ENCODE assay signal across 25 mouse cellular contexts in the genomic region with DNA sequence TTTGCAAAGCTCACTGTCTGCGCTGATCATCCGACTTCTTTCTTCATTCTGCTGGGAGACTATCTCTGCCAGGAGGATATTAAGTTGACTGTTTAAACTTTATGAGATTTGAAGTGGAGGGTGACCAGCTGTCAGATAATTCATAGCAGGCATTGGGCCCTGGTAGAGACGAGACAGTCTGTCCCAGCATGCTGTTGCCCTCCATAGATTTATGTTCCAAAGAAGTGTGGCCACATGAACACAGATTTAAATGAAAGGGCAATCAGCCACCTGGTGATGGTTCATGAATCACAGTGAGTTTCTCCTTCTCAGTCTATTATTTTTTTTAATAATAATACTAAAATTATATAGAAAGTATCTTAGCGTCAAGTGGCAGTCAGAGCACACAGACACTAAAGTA.
"Had no signal": no experiment of that assay in that cellular context is flagged by ENCODE, and none has a peak within 500 bp of the region (broad histone marks: within the 10 kb centered on the region; RNA-seq: fewer than 3 reads in every experiment).

No protein-coding gene starts in this region.

- H3K4me2 ChIP-seq: heart, embryonic 12.5 days; hindbrain, embryonic 14.5 days; intestine, embryonic 15.5 days; limb, embryonic 12.5 days; liver, embryonic 11.5 days; liver, embryonic 13.5 days had no signal

- H3K36me3 ChIP-seq: heart, embryonic 10.5 days; heart, embryonic 12.5 days; hindbrain, embryonic 10.5 days; intestine, embryonic 15.5 days; limb, embryonic 10.5 days; limb, embryonic 12.5 days; liver, embryonic 13.5 days had no signal

- H3K9ac ChIP-seq: forebrain, postnatal 0 days; heart, embryonic 12.5 days; hindbrain, embryonic 14.5 days; intestine, embryonic 15.5 days; limb, embryonic 12.5 days; liver, embryonic 13.5 days had no signal

- H3K27ac ChIP-seq: gastrocnemius, adult 2 months; heart, embryonic 10.5 days; hindbrain, embryonic 10.5 days; hindbrain, embryonic 14.5 days; intestine, embryonic 15.5 days; layer of hippocampus, adult 2 months; limb, embryonic 10.5 days; limb, embryonic 12.5 days; liver, embryonic 13.5 days had no signal

- H3K4me3 ChIP-seq: gastrocnemius, adult 2 months; heart, embryonic 10.5 days; heart, embryonic 12.5 days; hindbrain, embryonic 10.5 days; intestine, embryonic 15.5 days; layer of hippocampus, adult 2 months; limb, embryonic 10.5 days; limb, embryonic 12.5 days; liver, embryonic 13.5 days had no signal

- ATAC-seq: forebrain, postnatal 0 days; inflammation-experienced regulatory T-cells, adult 6 months; intestine, embryonic 15.5 days; intestine, postnatal 0 days had no signal

- H3K4me1 ChIP-seq: heart, embryonic 10.5 days; heart, embryonic 12.5 days; hindbrain, embryonic 10.5 days; intestine, embryonic 15.5 days; limb, embryonic 10.5 days; liver, embryonic 13.5 days had no signal

- DNase-seq: forebrain, postnatal 0 days; gastrocnemius, adult 2 months; gastrocnemius, postnatal 10 days; gastrocnemius, postnatal 25 days; heart, adult 18-20 months; heart, postnatal 10 days; heart, postnatal 4 days; kidney, adult 18-20 months; kidney, adult 8-10 months; kidney, postnatal 10 days; kidney, postnatal 25 days; kidney, postnatal 4 days; liver; liver, embryonic 13.5 days had no signal

- H3K9me3 ChIP-seq: heart, embryonic 10.5 days; heart, embryonic 12.5 days; hindbrain, embryonic 10.5 days; intestine, embryonic 15.5 days; limb, embryonic 10.5 days; limb, embryonic 12.5 days; liver, embryonic 13.5 days had no signal

- H3K27me3 ChIP-seq: intestine, embryonic 15.5 days; limb, embryonic 12.5 days; liver, embryonic 13.5 days had no signal
